ENCODE assay signal across 21 mouse cellular contexts in the genomic region with DNA sequence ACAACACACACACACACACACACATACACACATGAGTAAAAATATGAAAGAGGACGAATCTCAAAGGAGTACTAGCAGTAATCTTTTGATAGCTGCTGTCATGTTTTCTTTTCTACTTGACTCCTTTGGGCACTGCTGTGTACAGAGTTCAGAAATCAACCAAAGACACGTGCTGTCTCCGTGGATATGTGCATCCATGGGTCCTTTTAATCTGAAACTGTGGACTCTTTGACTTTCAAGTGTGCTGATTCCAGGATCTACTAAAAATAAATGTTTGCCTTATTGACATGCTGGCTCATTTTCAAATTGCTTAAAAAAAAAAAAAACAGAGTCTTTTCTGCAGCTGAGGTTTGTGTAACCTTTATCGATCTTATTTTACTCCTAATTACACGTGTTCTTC.
DNase-seq lines count a peak whose midpoint lies in the region; ATAC-seq and TF ChIP-seq lines count a peak whose summit lies in the region.
"Had no signal": no experiment of that assay in that cellular context is flagged by ENCODE, and none has a peak within 500 bp of the region (broad histone marks: within the 10 kb centered on the region; RNA-seq: fewer than 3 reads in every experiment).

No protein-coding gene starts in this region.

- no peaks in the 10 kb centered on the region for H3K36me3 ChIP-seq in liver, adult 2 months (ENCODE audit: control insufficient read depth, insufficient read depth, low read length)
- no peaks in the 10 kb centered on the region for H3K36me3 ChIP-seq in liver, embryonic 12.5 days
- H3K36me3 ChIP-seq in liver, postnatal 0 days (replicated peaks; ENCODE audit: insufficient read depth, low read length) = no peaks in the 10 kb centered on the region
- no peaks in the 10 kb centered on the region for H3K36me3 ChIP-seq in lung, postnatal 0 days (ENCODE audit: insufficient read depth, low read length)
- H3K36me3 ChIP-seq: G1E had no signal

- H3K79me2 ChIP-seq in liver, adult 2 months (ENCODE audit: control insufficient read depth, insufficient read depth, low read length) = no peaks in the 10 kb centered on the region

- no peak overlapping the region for H3K4me2 ChIP-seq in liver, embryonic 12.5 days
- H3K4me2 ChIP-seq in liver, postnatal 0 days (ENCODE audit: low read depth, low read length) = no peak overlapping the region
- H3K4me2 ChIP-seq in lung, postnatal 0 days (replicated peaks; ENCODE audit: low read depth, low read length) = no peak overlapping the region

- TF ChIP-seq CTCF in liver, adult 2 months (IDR thresholded peaks at IDR 0.05; ENCODE audit: low read depth, low read length) = no peak
- no peak for TF ChIP-seq CTCF in liver, postnatal 0 days (IDR thresholded peaks at IDR 0.05; ENCODE audit: low read depth)
- TF ChIP-seq CTCF in lung, postnatal 0 days (IDR thresholded peaks at IDR 0.05) = no peak

- H3K4me3 ChIP-seq in liver, adult 2 months (ENCODE audit: insufficient read depth, low read depth, low read length) = no peak overlapping the region
- H3K4me3 ChIP-seq in liver, embryonic 12.5 days = no peak overlapping the region
- no peak overlapping the region for H3K4me3 ChIP-seq in liver, postnatal 0 days (ENCODE audit: low read depth, low read length)
- H3K4me3 ChIP-seq in lung, postnatal 0 days (ENCODE audit: low read depth, low read length) = no peak overlapping the region

- peak; percentile 95 for DNase-seq in liver, adult 2 months (ENCODE audit: extremely low read depth, low read depth, low spot score)
- DNase-seq in liver, postnatal 0 days = no peak
- no peak for DNase-seq in liver
- DNase-seq in lung, postnatal 0 days (ENCODE audit: low spot score) = peak; percentile 1
- DNase-seq in lung, postnatal 4 days = no peak
- DNase-seq: adrenal gland, adult 2 months; adrenal gland, adult 8-10 months; adrenal gland, postnatal 10 days; adrenal gland, postnatal 14 days; adrenal gland, postnatal 25 days; adrenal gland, postnatal 36 days; B cell, adult 2 months; cerebellum, adult 11 months; cerebellum, adult 11-12 months; cerebellum, adult 18-20 months had no signal

- no peak for TF ChIP-seq POLR2A in liver, adult 2 months (IDR thresholded peaks at IDR 0.05; ENCODE audit: extremely low read depth, insufficient read depth, low read length)

- WGBS in liver, adult 2 months = 20% methylated on average over 5 of the region's 5 CpGs
- WGBS in liver, embryonic 12.5 days (ENCODE audit: insufficient replicate concordance) = 66% methylated on average over 5 of the region's 5 CpGs
- WGBS in liver, postnatal 0 days (ENCODE audit: insufficient replicate concordance) = 56% methylated on average over 5 of the region's 5 CpGs
- WGBS in lung, postnatal 0 days = 64% methylated on average over 5 of the region's 5 CpGs

- no peak overlapping the region for H3K9ac ChIP-seq in liver, adult 2 months (ENCODE audit: low read depth, low read length)
- no peak overlapping the region for H3K9ac ChIP-seq in liver, embryonic 12.5 days
- no peak overlapping the region for H3K9ac ChIP-seq in liver, postnatal 0 days (replicated peaks)
- H3K9ac ChIP-seq in lung, postnatal 0 days (replicated peaks; ENCODE audit: low read depth) = no peak overlapping the region

- peaks cover 3% of the 10 kb centered on the region; the same call in 1 of the 2 replicates for H3K27me3 ChIP-seq in liver, adult 2 months (ENCODE audit: control insufficient read depth, insufficient read depth, low read length)
- no peaks in the 10 kb centered on the region for H3K27me3 ChIP-seq in liver, embryonic 12.5 days (replicated peaks)
- H3K27me3 ChIP-seq in liver, postnatal 0 days (ENCODE audit: insufficient read depth, low read length) = no peaks in the 10 kb centered on the region
- no peaks in the 10 kb centered on the region for H3K27me3 ChIP-seq in lung, postnatal 0 days (replicated peaks; ENCODE audit: insufficient read depth, low read length)
- H3K27me3 ChIP-seq: CH12.LX, Patski had no signal

- no peaks in the 10 kb centered on the region for H3K9me3 ChIP-seq in liver, embryonic 12.5 days (replicated peaks)
- no peaks in the 10 kb centered on the region for H3K9me3 ChIP-seq in liver, postnatal 0 days (ENCODE audit: low read length)
- no peaks in the 10 kb centered on the region for H3K9me3 ChIP-seq in lung, postnatal 0 days (ENCODE audit: low read length)

- H3K27ac ChIP-seq in liver, adult 2 months (replicated peaks; ENCODE audit: insufficient read depth, low read depth, low read length) = no peak overlapping the region
- no peak overlapping the region for H3K27ac ChIP-seq in liver, embryonic 12.5 days
- H3K27ac ChIP-seq in liver, postnatal 0 days (ENCODE audit: low read depth) = no peak overlapping the region
- H3K27ac ChIP-seq in lung, postnatal 0 days (ENCODE audit: low read length) = no peak overlapping the region

- peaks cover 4% of the 10 kb centered on the region; the same call in 1 of the 2 replicates for H3K4me1 ChIP-seq in liver, adult 2 months (ENCODE audit: control insufficient read depth, insufficient read depth, low read length)
- H3K4me1 ChIP-seq in liver, embryonic 12.5 days = no peaks in the 10 kb centered on the region
- H3K4me1 ChIP-seq in liver, postnatal 0 days (ENCODE audit: insufficient read depth) = no peaks in the 10 kb centered on the region
- no peaks in the 10 kb centered on the region for H3K4me1 ChIP-seq in lung, postnatal 0 days (ENCODE audit: insufficient read depth, low read depth, low read length)

- no peak for ATAC-seq in liver, embryonic 12.5 days
- ATAC-seq in liver, postnatal 0 days = peak; percentile 71
- no peak for ATAC-seq in lung, postnatal 0 days
- ATAC-seq: activated CD4-positive, CD25-positive, alpha-beta regulatory T cell, adult 4 months; CD4-positive, CD25-positive, alpha-beta regulatory T cell, adult 4 months; Patski had no signal

- TF ChIP-seq EP300 in liver, postnatal 0 days (IDR thresholded peaks at IDR 0.05; ENCODE audit: low read depth) = no peak
- TF ChIP-seq EP300 in lung, postnatal 0 days (IDR thresholded peaks at IDR 0.05) = no peak

Comparison
In these comparisons a context has a peak if more than half of its experiments do, and no peak if none do; other contexts are left out.
1. DNase-seq: peak in liver, adult 2 months (single experiment) and lung, postnatal 0 days (single experiment); none in liver, postnatal 0 days (single experiment), liver (single experiment) and lung, postnatal 4 days (0 of 2).